Mouse (Mus musculus): Measurements from ENCODE around the gene Coq4. TPM values are rescaled to one million over a fixed set of nuclear protein-coding genes. Genes with fewer than 3 reads are reported as not detected.

Gene Coq4
- polyA plus RNA-seq, 1 experiment from 2014 or later, result 34.5 TPM

DNA sequence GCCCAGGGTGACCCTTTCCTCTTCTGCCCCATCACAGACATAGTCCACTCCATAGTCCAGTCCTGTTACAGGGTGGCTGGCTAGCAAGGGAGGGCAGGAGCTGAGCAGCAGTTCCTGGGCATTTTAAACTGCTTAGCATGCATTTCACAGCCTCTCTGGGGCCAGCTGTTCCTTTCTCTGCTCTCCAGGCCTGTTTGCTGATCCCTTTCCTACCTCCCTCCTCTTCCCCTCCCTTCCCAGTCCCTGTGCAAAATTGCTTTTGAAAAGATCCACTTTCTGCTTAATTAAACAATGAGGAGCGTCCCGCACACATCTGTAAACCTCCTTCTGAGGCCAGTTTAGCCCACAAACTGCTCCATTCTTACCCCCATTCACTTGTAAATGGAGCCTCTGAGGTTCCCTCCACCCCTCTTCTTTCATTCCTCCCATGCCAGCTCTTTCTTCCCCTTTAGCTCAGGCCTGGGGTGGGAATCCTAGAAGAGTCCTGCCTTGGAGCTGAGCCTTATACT lies 48.2 kb downstream of the Coq4 start:
- no peak overlapping the region for H3K4me2 ChIP-seq (ENCODE audit: low read depth, low read length)
- no peaks in the 10 kb centered on the region for H3K27me3 ChIP-seq (ENCODE audit: control insufficient read depth, insufficient read depth, low read length)
- H3K36me3 ChIP-seq (ENCODE audit: control insufficient read depth, insufficient read depth, low read length), result no peaks in the 10 kb centered on the region
- H3K9me3 ChIP-seq (replicated peaks; ENCODE audit: control insufficient read depth, low read length), result no peaks in the 10 kb centered on the region
- H3K9ac ChIP-seq (ENCODE audit: low read length), result no peak overlapping the region
- no peak overlapping the region for H3K27ac ChIP-seq (ENCODE audit: low read length)
- 66% methylated on average over 2 of the region's 2 CpGs for WGBS
- no peak for ATAC-seq (ENCODE audit: insufficient read depth, low FRiP score)
- no peaks in the 10 kb centered on the region for H3K4me1 ChIP-seq (ENCODE audit: control insufficient read depth, insufficient read depth, low read length)
- H3K4me3 ChIP-seq (replicated peaks; ENCODE audit: low read length), result no peak overlapping the region

DNA sequence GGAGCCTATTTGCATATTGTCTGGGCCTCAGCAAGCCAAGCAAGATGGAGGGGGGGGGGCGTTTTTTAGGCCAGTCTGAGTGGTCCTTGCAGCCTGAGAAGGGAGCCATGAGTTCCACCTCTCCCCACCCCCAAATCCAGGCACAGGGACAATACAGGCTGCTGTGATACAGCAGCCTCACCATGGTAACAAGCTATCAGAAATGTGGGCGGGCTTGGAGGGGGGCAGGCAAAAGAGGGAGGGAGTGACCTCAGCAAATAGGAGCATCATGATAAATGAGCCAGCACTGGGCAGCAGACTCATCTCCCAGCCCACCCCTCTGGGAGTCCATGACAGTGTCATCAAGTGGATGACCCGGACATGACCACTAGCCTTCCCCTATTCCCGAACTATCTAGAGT lies 52.2 kb downstream of the Coq4 start:
- no peaks in the 10 kb centered on the region for H3K4me1 ChIP-seq (ENCODE audit: control insufficient read depth, insufficient read depth, low read length)
- H3K36me3 ChIP-seq (ENCODE audit: control insufficient read depth, insufficient read depth, low read length), result 0 out of 2 replicates have a peak, but pooled peaks cover 5% of the 10 kb centered on the region
- H3K9me3 ChIP-seq (replicated peaks; ENCODE audit: control insufficient read depth, low read length), result no peaks in the 10 kb centered on the region
- no peak overlapping the region for H3K27ac ChIP-seq (ENCODE audit: low read length)
- no peak overlapping the region for H3K4me2 ChIP-seq (ENCODE audit: low read depth, low read length)
- H3K27me3 ChIP-seq (ENCODE audit: control insufficient read depth, insufficient read depth, low read length), result peaks cover 11% of the 10 kb centered on the region
- no peak overlapping the region for H3K4me3 ChIP-seq (replicated peaks; ENCODE audit: low read length)
- 42% methylated on average over 4 of the region's 4 CpGs for WGBS
- ATAC-seq (ENCODE audit: insufficient read depth, low FRiP score), result no peak
- H3K9ac ChIP-seq (ENCODE audit: low read length), result no peak overlapping the region

- peaks cover 40% of the 10 kb centered on the region for H3K27me3 ChIP-seq (ENCODE audit: control insufficient read depth, insufficient read depth, low read length)
- no peak overlapping the region for H3K4me3 ChIP-seq (replicated peaks; ENCODE audit: low read length)
- no peaks in the 10 kb centered on the region for H3K4me1 ChIP-seq (ENCODE audit: control insufficient read depth, insufficient read depth, low read length)
- no peak overlapping the region for H3K4me2 ChIP-seq (ENCODE audit: low read depth, low read length)
- H3K9ac ChIP-seq (ENCODE audit: low read length), result no peak overlapping the region
- H3K27ac ChIP-seq (ENCODE audit: low read length), result no peak overlapping the region
- H3K36me3 ChIP-seq (ENCODE audit: control insufficient read depth, insufficient read depth, low read length), result 0 out of 2 replicates have a peak, but pooled peaks cover 5% of the 10 kb centered on the region
- WGBS, result 68% methylated on average over 9 of the region's 9 CpGs
- no peak for ATAC-seq (ENCODE audit: insufficient read depth, low FRiP score)
- no peaks in the 10 kb centered on the region for H3K9me3 ChIP-seq (replicated peaks; ENCODE audit: control insufficient read depth, low read length)
Observed at GRCm38 (mm10) chr2:29843231-29844105, 56.2 kb downstream of the Coq4 start.

DNA sequence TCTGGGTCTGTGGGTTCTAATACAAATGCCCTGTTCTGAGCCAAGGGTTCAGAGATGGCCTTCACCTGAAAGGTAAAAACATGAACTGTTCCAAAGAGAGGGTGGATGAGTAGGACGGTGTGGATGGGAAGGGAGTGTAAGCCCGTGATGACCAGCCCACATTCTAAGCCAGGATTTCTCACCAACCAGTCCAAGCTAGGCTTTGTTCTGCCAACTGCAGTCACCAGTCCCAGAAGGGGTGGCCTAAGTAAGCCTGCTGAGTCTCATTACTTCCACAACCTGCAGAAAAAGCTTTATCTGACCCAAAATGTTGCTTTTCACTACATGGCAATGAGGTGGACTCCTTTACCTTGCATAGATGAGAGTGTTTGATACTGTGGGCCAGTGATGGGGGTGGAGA lies 56.8 kb downstream of the Coq4 start:
- H3K27ac ChIP-seq (ENCODE audit: low read length), result no peak overlapping the region

DNA sequence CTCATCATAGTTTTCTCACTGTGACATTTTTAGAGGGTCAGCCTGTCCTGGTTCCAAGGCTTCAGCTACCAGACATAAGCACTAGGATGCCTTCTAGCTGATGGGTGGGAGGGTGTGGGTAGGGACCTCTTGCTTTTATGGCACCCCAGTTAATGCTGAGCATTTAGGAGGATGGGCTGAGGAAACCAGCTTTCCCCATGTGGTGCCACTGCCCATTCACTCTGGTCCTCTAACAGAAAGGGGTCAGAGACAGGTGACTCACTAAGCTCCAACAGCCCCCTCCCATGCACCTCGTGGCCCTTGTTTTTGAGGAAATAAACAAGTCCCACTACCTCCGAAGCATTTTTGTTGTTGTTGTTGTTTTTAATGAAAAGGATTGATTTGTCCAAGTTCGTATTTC lies 57.4 kb downstream of the Coq4 start:
- H3K27ac ChIP-seq (ENCODE audit: low read length), result no peak overlapping the region
- H3K9ac ChIP-seq (ENCODE audit: low read length), result no peak overlapping the region
- H3K27me3 ChIP-seq (ENCODE audit: control insufficient read depth, insufficient read depth, low read length), result peaks cover 40% of the 10 kb centered on the region
- no peaks in the 10 kb centered on the region for H3K4me1 ChIP-seq (ENCODE audit: control insufficient read depth, insufficient read depth, low read length)
- no peak overlapping the region for H3K4me2 ChIP-seq (ENCODE audit: low read depth, low read length)
- no peak for ATAC-seq (ENCODE audit: insufficient read depth, low FRiP score)
- no peak overlapping the region for H3K4me3 ChIP-seq (replicated peaks; ENCODE audit: low read length)
- 0 out of 2 replicates have a peak, but pooled peaks cover 5% of the 10 kb centered on the region for H3K36me3 ChIP-seq (ENCODE audit: control insufficient read depth, insufficient read depth, low read length)
- no peaks in the 10 kb centered on the region for H3K9me3 ChIP-seq (replicated peaks; ENCODE audit: control insufficient read depth, low read length)
- 33% methylated on average over 3 of the region's 3 CpGs for whole genome bisulfite sequencing

More for the DNA sequence above, 56.8 kb downstream of the Coq4 start:
- H3K9ac ChIP-seq (ENCODE audit: low read length), result no peak overlapping the region
- H3K4me2 ChIP-seq (ENCODE audit: low read depth, low read length), result no peak overlapping the region
- peaks cover 40% of the 10 kb centered on the region for H3K27me3 ChIP-seq (ENCODE audit: control insufficient read depth, insufficient read depth, low read length)
- no peak for ATAC-seq (ENCODE audit: insufficient read depth, low FRiP score)
- WGBS, result 80% methylated on average over 2 of the region's 2 CpGs
- H3K9me3 ChIP-seq (replicated peaks; ENCODE audit: control insufficient read depth, low read length), result no peaks in the 10 kb centered on the region
- H3K36me3 ChIP-seq (ENCODE audit: control insufficient read depth, insufficient read depth, low read length), result 0 out of 2 replicates have a peak, but pooled peaks cover 5% of the 10 kb centered on the region
- no peak overlapping the region for H3K4me3 ChIP-seq (replicated peaks; ENCODE audit: low read length)
- no peaks in the 10 kb centered on the region for H3K4me1 ChIP-seq (ENCODE audit: control insufficient read depth, insufficient read depth, low read length)

DNA sequence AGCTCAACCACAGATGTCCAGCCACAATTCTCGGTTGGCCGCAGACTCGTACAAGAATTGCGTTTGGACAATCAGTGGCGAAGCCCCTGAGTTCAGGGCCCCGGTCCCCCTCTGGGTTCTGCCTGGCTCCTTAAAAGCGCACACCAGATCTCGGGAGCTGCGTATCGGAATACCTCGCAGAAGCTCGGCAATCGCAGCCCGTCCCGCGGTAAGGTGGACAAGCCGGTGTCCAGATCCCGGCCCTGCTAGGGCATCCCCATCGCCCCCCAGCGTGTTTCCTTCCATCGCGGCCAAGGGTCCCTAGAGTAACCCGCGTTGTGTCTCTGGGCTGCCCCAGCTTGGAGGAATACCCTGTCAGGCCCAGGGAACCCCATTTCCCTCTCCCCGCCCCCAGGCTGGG lies 58.3 kb downstream of the Coq4 start:
- Histone ChIP-seq H3K27ac (ENCODE audit: low read length) (no peak overlapping the region), H3K9ac (ENCODE audit: low read length) (no peak overlapping the region), H3K9me3 (replicated peaks; ENCODE audit: control insufficient read depth, low read length) (no peaks in the 10 kb centered on the region), H3K4me3 (replicated peaks; ENCODE audit: low read length) (peak overlapping the region; percentile 21; the same call in 1 of the 2 replicates), H3K27me3 (ENCODE audit: control insufficient read depth, insufficient read depth, low read length) (peaks cover 40% of the 10 kb centered on the region), H3K36me3 (ENCODE audit: control insufficient read depth, insufficient read depth, low read length) (0 out of 2 replicates have a peak, but pooled peaks cover 5% of the 10 kb centered on the region), H3K4me1 (ENCODE audit: control insufficient read depth, insufficient read depth, low read length) (no peaks in the 10 kb centered on the region), H3K4me2 (ENCODE audit: low read depth, low read length) (peak overlapping the region; percentile 33)
- no peak for ATAC-seq (ENCODE audit: insufficient read depth, low FRiP score)
- WGBS, result 27% methylated on average over 25 of the region's 25 CpGs

DNA sequence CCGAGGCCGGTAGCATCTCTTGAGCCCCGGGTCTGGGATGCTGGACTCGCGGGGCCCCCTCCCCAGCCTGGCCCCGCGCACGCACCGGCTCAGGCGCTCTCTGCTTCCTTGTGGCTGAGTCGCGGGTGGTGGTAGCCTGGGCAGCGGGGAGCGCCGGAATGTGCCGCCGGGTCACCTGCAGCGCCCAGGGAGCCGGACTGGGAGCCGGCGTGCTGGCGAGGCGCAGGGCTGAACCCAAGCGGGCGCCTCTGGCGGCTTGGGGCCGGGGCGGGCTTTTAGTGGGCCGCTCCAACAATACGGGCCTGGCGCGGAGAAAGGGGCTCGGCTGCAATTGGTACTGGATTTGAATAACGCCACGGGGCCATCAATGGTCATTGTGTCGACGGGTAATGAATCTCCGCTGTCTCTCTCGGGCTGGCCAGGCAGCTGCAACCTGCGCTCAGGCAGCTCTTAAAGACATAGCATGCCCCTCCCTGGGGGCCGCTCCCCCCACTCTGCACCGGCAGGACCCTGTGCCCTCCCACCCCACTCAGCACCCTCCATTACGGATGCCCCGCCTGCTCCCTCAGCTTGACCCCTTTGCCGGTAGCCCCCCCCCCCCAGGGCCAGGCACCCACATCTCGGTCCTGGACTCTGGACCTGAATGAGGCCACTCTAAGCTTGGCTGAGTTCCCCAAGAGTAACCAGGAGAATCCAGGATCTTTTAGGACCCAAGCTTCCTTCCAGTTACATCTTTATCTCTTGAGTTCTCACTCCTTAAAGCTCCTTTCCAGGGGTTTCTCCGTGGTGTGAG lies 59.0 kb downstream of the Coq4 start:
- H3K9me3 ChIP-seq (replicated peaks; ENCODE audit: control insufficient read depth, low read length), result no peaks in the 10 kb centered on the region
- peak overlapping the region; percentile 44; the same call in 1 of the 2 replicates for H3K9ac ChIP-seq (ENCODE audit: low read length)
- WGBS, result 14% methylated on average over 47 of the region's 47 CpGs
- H3K36me3 ChIP-seq (ENCODE audit: control insufficient read depth, insufficient read depth, low read length), result 0 out of 2 replicates have a peak, but pooled peaks cover 2% of the 10 kb centered on the region
- H3K27me3 ChIP-seq (ENCODE audit: control insufficient read depth, insufficient read depth, low read length), result peaks cover 40% of the 10 kb centered on the region
- no peak overlapping the region for H3K27ac ChIP-seq (ENCODE audit: low read length)
- peak overlapping the region; percentile 21 for H3K4me3 ChIP-seq (replicated peaks; ENCODE audit: low read length)
- no peak for ATAC-seq (ENCODE audit: insufficient read depth, low FRiP score)
- H3K4me2 ChIP-seq (ENCODE audit: low read depth, low read length), result peak overlapping the region; percentile 33
- H3K4me1 ChIP-seq (ENCODE audit: control insufficient read depth, insufficient read depth, low read length), result no peaks in the 10 kb centered on the region

DNA sequence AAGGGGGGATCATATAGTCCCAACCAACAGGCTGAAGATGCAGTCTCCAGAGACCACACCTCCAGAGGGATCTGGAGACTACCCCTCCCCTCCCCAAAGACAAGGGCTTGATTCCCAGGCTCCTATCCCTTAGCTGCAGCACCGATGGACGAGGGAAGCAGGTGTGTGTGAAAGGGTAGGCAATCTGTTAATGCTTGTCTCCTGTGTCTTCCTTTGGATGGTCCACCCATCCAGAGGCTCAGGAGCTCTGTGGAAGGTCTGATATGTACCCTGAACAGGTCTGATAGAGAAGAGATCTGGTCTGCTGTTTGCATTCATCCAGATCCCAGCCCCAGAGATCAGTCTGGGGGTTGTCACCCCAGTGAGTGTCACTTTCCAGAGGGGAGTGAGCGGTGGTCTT lies 59.6 kb downstream of the Coq4 start:
- no peak overlapping the region for H3K27ac ChIP-seq (ENCODE audit: low read length)
- no peak overlapping the region for H3K9ac ChIP-seq (ENCODE audit: low read length)
- no peaks in the 10 kb centered on the region for H3K36me3 ChIP-seq (ENCODE audit: control insufficient read depth, insufficient read depth, low read length)
- peaks cover 40% of the 10 kb centered on the region for H3K27me3 ChIP-seq (ENCODE audit: control insufficient read depth, insufficient read depth, low read length)
- ATAC-seq (ENCODE audit: insufficient read depth, low FRiP score), result no peak
- H3K4me1 ChIP-seq (ENCODE audit: control insufficient read depth, insufficient read depth, low read length), result no peaks in the 10 kb centered on the region
- no peak overlapping the region for H3K4me3 ChIP-seq (replicated peaks; ENCODE audit: low read length)
- H3K9me3 ChIP-seq (replicated peaks; ENCODE audit: control insufficient read depth, low read length), result no peaks in the 10 kb centered on the region
- 62% methylated on average over 3 of the region's 3 CpGs for WGBS
- H3K4me2 ChIP-seq (ENCODE audit: low read depth, low read length), result no peak overlapping the region

Data from stomach, embryonic 16.5 days (tissue).